Mouse (Mus musculus): ENCODE measurements around the gene Myo3a.

Gene Myo3a

GRCm38 (mm10) chr2:22620978-22621827 lies 393.9 kb downstream of the Myo3a start:
- peak; percentile 5 to 23 for DNase-seq

GRCm38 (mm10) chr2:22621828-22622731 lies 394.8 kb downstream of the Myo3a start, which contains the start of gene Gad2:
Gene Gad2, plus strand, starts transcription at chr2:22622205.
- DNase-seq = peak; percentile 66 to 69

DNA sequence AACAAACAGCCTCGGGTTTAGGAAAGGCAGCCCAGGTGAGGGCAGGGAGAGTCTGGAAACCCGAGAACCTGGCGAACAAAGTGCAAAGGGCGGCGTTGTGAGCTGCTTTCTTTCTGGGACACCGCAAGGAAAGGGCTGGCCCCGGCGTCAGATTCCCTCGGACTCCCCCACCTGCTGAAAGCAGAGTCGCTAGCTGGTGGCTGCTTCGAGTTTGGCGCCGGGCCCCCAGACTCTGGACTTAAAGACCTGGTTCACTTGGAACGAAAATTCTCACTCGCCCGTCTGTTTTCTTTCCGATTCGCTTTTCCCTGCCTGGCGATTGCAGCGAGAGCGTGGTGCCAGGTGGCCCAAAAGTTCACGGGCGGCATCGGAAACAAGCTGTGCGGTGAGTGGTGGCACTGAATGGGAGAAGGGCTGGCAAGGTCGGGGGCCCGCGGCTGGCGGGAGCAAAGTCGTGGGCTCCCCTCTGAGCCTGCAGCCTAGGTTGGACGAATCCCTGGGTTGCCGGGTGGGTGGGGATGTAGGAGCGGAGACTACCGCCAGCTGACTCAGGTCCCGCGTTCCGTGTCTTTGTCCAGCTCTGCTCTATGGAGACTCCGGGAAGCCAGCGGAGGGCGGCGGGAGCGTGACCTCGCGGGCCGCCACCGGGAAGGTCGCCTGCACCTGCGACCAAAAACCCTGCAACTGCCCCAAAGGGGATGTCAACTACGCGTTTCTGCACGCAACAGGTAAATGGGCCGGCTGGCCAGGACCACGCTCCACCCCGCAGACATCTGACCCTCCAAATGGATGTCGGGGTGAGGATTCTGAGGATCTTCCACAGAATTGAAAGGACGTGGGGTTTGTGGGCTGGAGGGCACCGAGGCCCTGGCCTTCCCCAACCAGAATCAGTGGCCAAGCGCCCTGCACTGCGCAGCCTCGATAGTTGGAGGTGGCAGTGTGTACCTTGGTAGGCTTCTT lies 396.1 kb downstream of the Myo3a start:
- peak; percentile 53 to 57 for DNase-seq

- DNase-seq = peak; percentile 12 to 27
Observed at GRCm38 (mm10) chr2:22624188-22624975, 397.1 kb downstream of the Myo3a start.

DNA sequence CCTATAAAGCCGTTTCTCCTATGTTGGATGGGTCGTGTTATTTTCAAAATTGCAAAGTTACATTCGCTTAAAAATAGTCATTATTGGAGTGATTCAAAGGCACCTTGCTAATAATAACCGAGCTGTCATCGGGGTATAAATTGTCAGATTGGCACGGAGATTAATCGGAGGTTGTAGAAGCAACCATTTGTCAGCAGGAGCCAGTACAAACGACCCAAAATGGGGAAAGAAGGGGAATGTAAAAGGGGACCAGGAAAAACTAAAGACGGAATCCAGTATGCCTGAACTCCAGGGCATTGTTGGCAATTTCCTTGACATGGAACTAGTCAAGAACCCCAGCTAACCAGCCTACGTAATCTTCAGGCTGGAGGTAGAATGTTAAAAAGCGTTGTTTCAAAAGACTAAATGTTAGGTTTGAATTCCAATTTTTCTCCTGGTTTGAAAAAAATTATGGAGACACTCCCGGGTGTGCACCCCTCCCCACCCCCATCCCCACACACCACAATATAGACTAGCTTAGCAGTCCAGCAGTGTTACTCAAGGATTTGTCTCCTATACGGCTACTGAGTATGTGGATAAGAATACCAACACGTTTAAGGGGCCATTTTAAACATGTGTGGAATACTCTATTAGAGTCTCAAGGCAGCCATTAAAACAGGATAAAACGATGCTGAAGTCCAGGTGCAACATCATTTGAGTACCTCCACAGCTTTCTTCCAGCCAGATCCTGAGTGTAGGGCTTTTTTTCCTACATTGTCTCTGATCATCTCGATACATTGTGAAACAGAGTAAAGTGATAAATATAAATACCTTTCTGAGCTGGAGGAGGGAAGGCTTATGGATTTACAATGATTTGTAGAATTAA lies 398.0 kb downstream of the Myo3a start:
- DNase-seq = peak; percentile 2 to 26

DNA sequence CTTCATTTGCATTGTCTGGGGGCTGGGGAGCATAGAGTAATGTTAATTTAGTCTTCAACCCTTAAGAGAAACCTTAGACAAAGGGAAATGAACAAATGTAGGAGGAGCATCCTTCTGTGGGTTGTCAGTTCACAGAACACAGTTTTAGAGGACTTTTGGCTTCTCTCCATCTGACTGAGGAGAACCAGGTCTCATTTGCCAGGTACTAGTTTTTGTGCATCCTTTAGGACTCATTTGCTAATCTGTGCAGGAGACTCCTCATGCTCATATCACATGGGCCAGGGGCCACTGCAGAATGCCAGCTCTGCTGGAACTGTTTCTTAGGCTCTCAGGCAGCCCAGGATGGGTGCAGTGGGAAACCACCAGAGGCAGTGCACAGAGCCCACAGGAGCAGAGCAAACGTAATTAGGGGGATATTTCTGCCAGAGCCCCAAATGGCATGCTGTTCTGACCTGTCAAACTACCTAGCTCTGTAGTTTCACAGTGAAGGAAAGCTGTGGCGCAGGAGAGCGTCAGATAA lies 399.9 kb downstream of the Myo3a start:
- peak; percentile 22 to 26 for DNase-seq

DNA sequence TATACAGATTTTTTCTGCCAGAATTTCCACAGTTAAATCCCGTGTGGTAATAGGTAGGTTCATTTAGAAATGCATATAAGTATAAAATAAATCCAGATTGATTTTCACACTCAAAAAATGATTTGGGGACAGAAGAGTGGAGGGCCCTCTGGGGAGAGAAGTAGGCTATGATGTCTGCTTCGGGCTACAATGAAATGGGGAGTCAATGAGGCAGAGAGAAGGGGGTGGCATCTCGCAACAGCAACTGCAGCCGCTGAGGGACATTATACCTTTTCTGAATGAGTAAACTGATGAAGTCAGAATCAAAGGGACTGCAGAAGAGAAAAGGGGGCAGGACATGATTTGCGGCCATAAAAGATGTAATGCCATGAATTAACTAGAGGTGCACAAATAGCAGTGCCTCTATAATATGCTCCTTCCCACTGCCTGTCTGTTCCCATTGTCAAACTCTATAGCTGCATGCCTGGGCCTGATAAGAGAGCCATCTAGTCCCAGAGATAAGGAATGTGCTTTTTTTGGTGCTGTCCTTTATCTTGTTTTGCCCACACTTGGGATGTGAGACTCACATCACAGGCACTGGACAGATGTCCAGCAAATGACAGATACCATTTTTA lies 400.6 kb downstream of the Myo3a start:
- DNase-seq = no peak

- peak; percentile 66 to 68 for DNase-seq
Observed at GRCm38 (mm10) chr2:22634766-22635165, 407.5 kb downstream of the Myo3a start.

DNA sequence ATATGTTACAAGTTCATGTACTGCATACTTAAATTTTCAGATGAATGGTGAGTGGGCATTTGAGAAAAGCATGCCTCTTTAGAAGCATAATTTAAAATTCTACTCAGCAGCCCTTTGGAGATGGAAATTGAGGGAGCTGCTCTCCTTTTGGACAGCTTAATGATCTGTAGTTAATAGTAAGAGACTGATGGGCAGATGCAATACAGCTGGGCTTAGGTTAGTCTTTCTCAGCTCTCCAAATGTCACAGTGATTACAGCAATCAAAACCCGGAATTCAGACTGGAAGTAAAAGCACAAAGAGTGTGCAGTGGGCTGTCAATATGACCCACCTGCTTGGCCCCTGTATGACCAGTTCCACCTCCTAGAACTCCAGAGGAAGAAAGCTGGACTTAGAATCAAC lies 418.8 kb downstream of the Myo3a start:
- no peak for DNase-seq

DNA sequence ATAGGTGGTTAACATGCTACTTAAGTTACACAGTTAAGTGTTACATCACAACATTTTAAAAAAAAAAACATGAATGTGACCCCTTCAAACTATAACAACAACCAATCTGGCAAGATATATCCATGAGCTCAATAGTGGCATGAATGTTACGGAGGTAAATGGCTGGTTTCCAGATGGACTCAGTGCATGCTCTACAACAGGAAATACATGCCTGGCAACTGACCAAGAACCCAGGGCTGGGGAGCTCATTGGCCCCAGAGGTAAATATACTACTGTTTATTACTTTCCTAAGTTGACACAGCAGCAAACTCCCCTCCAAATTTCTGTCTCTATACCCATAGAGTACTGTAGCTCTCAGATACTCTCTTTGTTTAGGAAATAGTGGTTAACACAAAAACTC lies 421.1 kb downstream of the Myo3a start:
- peak in 1 of 2 experiments; percentile 13 for DNase-seq

- no peak for DNase-seq
Observed at GRCm38 (mm10) chr2:22651826-22652225, 424.5 kb downstream of the Myo3a start.

GRCm38 (mm10) chr2:22663731-22664130 lies 436.4 kb downstream of the Myo3a start:
- no peak for DNase-seq
